Mouse (Mus musculus) limb, embryonic 15.5 days (tissue): Measurements from ENCODE around the gene Tatdn3. TPM values are rescaled to one million over a fixed set of nuclear protein-coding genes. Genes with fewer than 3 reads are reported as not detected.
"Not testable (repeated sequence)": the region's sequence is repeated elsewhere in the genome, so short reads cannot be mapped to it uniquely, and the experiment has no call there.

Source experiments
- ATAC-seq: fragments of 200-750 bp; cut with Nextera tagmentation; 2 replicates; pipeline ENCODE4 v1.8.0; 2017; ENCODE audit warnings: low read depth, moderate TSS enrichment; ENCODE audit not compliant: insufficient number of reproducible peaks, low FRiP score, low TSS enrichment
- H3K27ac ChIP-seq: fragments of 300-500 bp; sonication (generic); 2 replicates; pipeline ENCODE4 v1.5.1; 2015; ENCODE audit warnings: moderate library complexity, mild to moderate bottlenecking, inconsistent platforms
- H3K27me3 ChIP-seq: fragments of 300-500 bp; sonication (generic); 2 replicates; pipeline ENCODE4 v1.6.1; 2015; ENCODE audit warnings: inconsistent platforms
- H3K36me3 ChIP-seq: fragments of 300-500 bp; sonication (generic); 2 replicates; pipeline ENCODE4 v1.6.1; 2015; ENCODE audit warnings: inconsistent platforms
- H3K4me1 ChIP-seq: fragments of 300-500 bp; sonication (generic); 2 replicates; pipeline ENCODE4 v1.6.1; 2015; ENCODE audit warnings: inconsistent platforms
- H3K4me2 ChIP-seq: fragments of 300-500 bp; sonication (generic); 2 replicates; pipeline ENCODE4 v1.6.1; 2015; ENCODE audit warnings: mild to moderate bottlenecking, inconsistent platforms
- H3K4me3 ChIP-seq: fragments of 300-500 bp; sonication (generic); 2 replicates; pipeline ENCODE4 v1.5.1; 2015; ENCODE audit warnings: mild to moderate bottlenecking, inconsistent platforms
- H3K9ac ChIP-seq: fragments of 300-500 bp; sonication (generic); 2 replicates; pipeline ENCODE4 v1.6.1; 2015; ENCODE audit warnings: inconsistent platforms
- H3K9me3 ChIP-seq: fragments of 300-500 bp; sonication (generic); 2 replicates; pipeline ENCODE4 v1.6.1; 2016; ENCODE audit warnings: inconsistent platforms
- WGBS: fragments of 180-500 bp; shearing (Covaris S2); methylation state at CpG from one replicate; pipeline ENCODE4 v1.1.7; 2015; 5-methylcytosine and 5-hydroxymethylcytosine counted together
- polyA plus RNA-seq: library from polyadenylated mRNA; unstranded; fragments of >200 nt; fragmentation: Nextera tagmentation; extraction: Ambion mirVana; gene quantifications from 2 replicates; pipeline ENCODE4 v1.2.1, GENCODE M21; 2015

The Tatdn3 gene
- polyA plus RNA-seq, 1 experiment from 2014 or later: 12.6 TPM

GRCm38 (mm10) chr1:191053555-191053954 lies 9.2 kb downstream of the Tatdn3 start:
- no peak overlapping the region for H3K4me3 ChIP-seq
- no peak overlapping the region for H3K4me2 ChIP-seq
- H3K9me3 ChIP-seq: no peaks in the 10 kb centered on the region
- 0 out of 2 replicates have a peak, but pooled peaks cover 3% of the 10 kb centered on the region for H3K36me3 ChIP-seq
- no peak overlapping the region for H3K27ac ChIP-seq
- no peaks in the 10 kb centered on the region for H3K4me1 ChIP-seq
- H3K9ac ChIP-seq: no peak overlapping the region
- 71% methylated on average over 3 of the region's 3 CpGs for WGBS
- ATAC-seq: no peak
- no peaks in the 10 kb centered on the region for H3K27me3 ChIP-seq

- ATAC-seq: no peak
- no peaks in the 10 kb centered on the region for H3K9me3 ChIP-seq
- no peak overlapping the region for H3K4me3 ChIP-seq
- H3K9ac ChIP-seq: no peak overlapping the region
- no peaks in the 10 kb centered on the region for H3K27me3 ChIP-seq
- 76% methylated on average over 7 of the region's 7 CpGs for WGBS
- no peak overlapping the region for H3K4me2 ChIP-seq
- no peak overlapping the region for H3K27ac ChIP-seq
- H3K36me3 ChIP-seq: no peaks in the 10 kb centered on the region
- H3K4me1 ChIP-seq: no peaks in the 10 kb centered on the region
These were observed 16.4 kb downstream of the Tatdn3 start for GRCm38 (mm10) chr1:191046231-191046824.

GRCm38 (mm10) chr1:191045264-191045663 lies 17.5 kb downstream of the Tatdn3 start:
- Histone ChIP-seq H3K9ac (no peak overlapping the region), H3K36me3 (no peaks in the 10 kb centered on the region), H3K9me3 (no peaks in the 10 kb centered on the region), H3K4me2 (no peak overlapping the region), H3K27ac (no peak overlapping the region), H3K27me3 (no peaks in the 10 kb centered on the region), H3K4me3 (no peak overlapping the region), H3K4me1 (no peaks in the 10 kb centered on the region)
- WGBS: 90% methylated on average over 2 of the region's 2 CpGs
- no peak for ATAC-seq

- H3K4me3 ChIP-seq: no peak overlapping the region
- H3K27me3 ChIP-seq: no peaks in the 10 kb centered on the region
- no peaks in the 10 kb centered on the region for H3K4me1 ChIP-seq
- ATAC-seq: no peak
- no peaks in the 10 kb centered on the region for H3K36me3 ChIP-seq
- no peak overlapping the region for H3K4me2 ChIP-seq
- H3K9me3 ChIP-seq: no peaks in the 10 kb centered on the region
- no peak overlapping the region for H3K27ac ChIP-seq
- WGBS: 73% methylated on average over 3 of the region's 3 CpGs
- H3K9ac ChIP-seq: no peak overlapping the region
These were observed 20.0 kb downstream of the Tatdn3 start for GRCm38 (mm10) chr1:191042688-191043087.

- Histone ChIP-seq H3K27me3 (no peaks in the 10 kb centered on the region), H3K36me3 (no peaks in the 10 kb centered on the region), H3K9me3 (no peaks in the 10 kb centered on the region), H3K27ac (no peak overlapping the region), H3K4me2 (no peak overlapping the region), H3K9ac (no peak overlapping the region), H3K4me3 (no peak overlapping the region), H3K4me1 (no peaks in the 10 kb centered on the region)
- ATAC-seq: no peak
- WGBS: 80% methylated on average over 5 of the region's 5 CpGs
These were observed 20.6 kb downstream of the Tatdn3 start for GRCm38 (mm10) chr1:191042106-191042505.

GRCm38 (mm10) chr1:191041352-191041751 lies 21.4 kb downstream of the Tatdn3 start:
- H3K4me2 ChIP-seq: no peak overlapping the region
- H3K27me3 ChIP-seq: no peaks in the 10 kb centered on the region
- no peak overlapping the region for H3K27ac ChIP-seq
- H3K36me3 ChIP-seq: no peaks in the 10 kb centered on the region
- no peak overlapping the region for H3K9ac ChIP-seq
- no peak for ATAC-seq
- H3K9me3 ChIP-seq: no peaks in the 10 kb centered on the region
- no peaks in the 10 kb centered on the region for H3K4me1 ChIP-seq
- H3K4me3 ChIP-seq: no peak overlapping the region

GRCm38 (mm10) chr1:191037999-191038398 lies 24.7 kb downstream of the Tatdn3 start:
- Histone ChIP-seq H3K9me3 (no peaks in the 10 kb centered on the region), H3K27ac (no peak overlapping the region), H3K4me1 (no peaks in the 10 kb centered on the region), H3K4me3 (no peak overlapping the region), H3K9ac (no peak overlapping the region), H3K4me2 (no peak overlapping the region), H3K27me3 (no peaks in the 10 kb centered on the region), H3K36me3 (no peaks in the 10 kb centered on the region)
- ATAC-seq: no peak
- 88% methylated on average over 4 of the region's 4 CpGs for WGBS

GRCm38 (mm10) chr1:191036554-191037334 lies 26.0 kb downstream of the Tatdn3 start, which contains the start of gene Spata45:
Spata45 (plus strand) TSS chr1:191036639.
- H3K4me3 ChIP-seq: no peak within 1 kb of the TSS
- WGBS: 78% methylated on average over 6 of the region's 6 CpGs
- no peak within 1 kb of the TSS for H3K9ac ChIP-seq
- H3K27me3 ChIP-seq: no peaks in the 10 kb centered on the region
- no peaks in the 10 kb centered on the region for H3K36me3 ChIP-seq
- H3K9me3 ChIP-seq: no peaks in the 10 kb centered on the region
- ATAC-seq: no peak
- no peak within 1 kb of the TSS for H3K4me2 ChIP-seq
- H3K4me1 ChIP-seq: no peaks in the 10 kb centered on the region
- no peak within 1 kb of the TSS for H3K27ac ChIP-seq

- no peak overlapping the region for H3K4me2 ChIP-seq
- no peaks in the 10 kb centered on the region for H3K27me3 ChIP-seq
- H3K36me3 ChIP-seq: no peaks in the 10 kb centered on the region
- no peaks in the 10 kb centered on the region for H3K9me3 ChIP-seq
- WGBS: 46% methylated on average over 4 of the region's 4 CpGs
- no peak overlapping the region for H3K27ac ChIP-seq
- H3K9ac ChIP-seq: no peak overlapping the region
- ATAC-seq: no peak
- H3K4me3 ChIP-seq: no peak overlapping the region
- no peaks in the 10 kb centered on the region for H3K4me1 ChIP-seq
These were observed 27.1 kb downstream of the Tatdn3 start for GRCm38 (mm10) chr1:191035649-191036048.

- not testable (repeated sequence) for H3K36me3 ChIP-seq, H3K27ac ChIP-seq, H3K27me3 ChIP-seq, H3K9ac ChIP-seq, ATAC-seq, H3K9me3 ChIP-seq, H3K4me1 ChIP-seq, H3K4me2 ChIP-seq, H3K4me3 ChIP-seq
- 71% methylated on average over 6 of the region's 6 CpGs for WGBS
These were observed 31.8 kb downstream of the Tatdn3 start for GRCm38 (mm10) chr1:191030922-191031425.

- 66% methylated on average over 10 of the region's 10 CpGs for WGBS
- H3K4me1 ChIP-seq: peaks cover 11% of the 10 kb centered on the region
- H3K36me3 ChIP-seq: no peaks in the 10 kb centered on the region
- no peak for ATAC-seq
- no peaks in the 10 kb centered on the region for H3K9me3 ChIP-seq
- H3K4me3 ChIP-seq: no peak overlapping the region
- H3K27ac ChIP-seq: no peak overlapping the region
- no peak overlapping the region for H3K4me2 ChIP-seq
- no peaks in the 10 kb centered on the region for H3K27me3 ChIP-seq
- no peak overlapping the region for H3K9ac ChIP-seq
These were observed 32.5 kb downstream of the Tatdn3 start for GRCm38 (mm10) chr1:191030182-191030581.

- WGBS: under 1% methylated on average over 50 of the region's 50 CpGs
- Histone ChIP-seq H3K27me3 (no peaks in the 10 kb centered on the region), H3K36me3 (0 out of 2 replicates have a peak, but pooled peaks cover 2% of the 10 kb centered on the region), H3K4me2 (peak within 1 kb of the TSS; percentile 93), H3K4me3 (peak within 1 kb of the TSS; percentile 83), H3K9me3 (no peaks in the 10 kb centered on the region), H3K9ac (peak within 1 kb of the TSS; percentile 77), H3K4me1 (peaks cover 17% of the 10 kb centered on the region), H3K27ac (peak within 1 kb of the TSS; percentile 82)
- peak; percentile 99 for ATAC-seq
These were observed 36.6 kb downstream of the Tatdn3 start, which contains the start of gene Flvcr1 for GRCm38 (mm10) chr1:191026021-191026713. Flvcr1 (minus strand) TSS chr1:191026158.
